Mouse (Mus musculus) hindbrain, embryonic 10.5 days (tissue): ENCODE results near the gene Barhl2. TPM values are rescaled to one million over a fixed set of nuclear protein-coding genes. Genes with fewer than 3 reads are reported as not detected.

ENCODE experiments used
- DNase-seq: peaks from one replicate; pipeline ENCODE4 v3.0.0-alpha.2; 2017; ENCODE audit warnings: low spot score
- H3K27ac ChIP-seq: fragments of 300-500 bp; sonication (generic); 2 replicates; pipeline ENCODE4 v1.5.1; 2016; ENCODE audit warnings: mild to moderate bottlenecking, moderate library complexity
- H3K27me3 ChIP-seq: fragments of 300-500 bp; sonication (generic); 2 replicates; pipeline ENCODE4 v1.6.1; 2016; ENCODE audit warnings: mild to moderate bottlenecking; ENCODE audit not compliant: poor library complexity, insufficient read depth, severe bottlenecking
- H3K36me3 ChIP-seq: fragments of 300-500 bp; sonication (generic); 2 replicates; pipeline ENCODE4 v1.6.1; 2016; ENCODE audit warnings: mild to moderate bottlenecking, moderate library complexity
- H3K4me1 ChIP-seq: fragments of 300-500 bp; sonication (generic); replicated peaks from 2 replicates; pipeline ENCODE4 v1.6.1; 2016; ENCODE audit warnings: mild to moderate bottlenecking
- H3K4me3 ChIP-seq: fragments of 300-500 bp; sonication (generic); 2 replicates; pipeline ENCODE4 v1.5.1; 2016; ENCODE audit warnings: mild to moderate bottlenecking, moderate library complexity
- H3K9me3 ChIP-seq: fragments of 300-500 bp; sonication (generic); 2 replicates; pipeline ENCODE4 v1.6.1; 2016; ENCODE audit warnings: mild to moderate bottlenecking, moderate library complexity
- WGBS: fragments of 180-500 bp; shearing (Covaris S2); methylation state at CpG from one replicate; pipeline ENCODE4 v1.1.7; 2016; 5-methylcytosine and 5-hydroxymethylcytosine counted together
- polyA plus RNA-seq: library from polyadenylated mRNA; unstranded; fragments of >200 nt; fragmentation: Nextera tagmentation; extraction: Ambion mirVana; gene quantifications from 2 replicates; pipeline ENCODE4 v1.2.1, GENCODE M21; 2016

Gene Barhl2
- 1.1 and 1.4 TPM in 2 replicates for polyA plus RNA-seq

- WGBS: under 1% methylated on average over 57 of the region's 57 CpGs
- Histone ChIP-seq H3K4me1 (peaks cover 45% of the 10 kb centered on the region), H3K27ac (peak within 1 kb of the TSS; percentile 50; the same call in 1 of the 2 replicates), H3K4me3 (peak within 1 kb of the TSS; percentile 60), H3K27me3 (peaks cover 100% of the 10 kb centered on the region), H3K9me3 (no peaks in the 10 kb centered on the region), H3K36me3 (no peaks in the 10 kb centered on the region)
- DNase-seq: peak; percentile 61
Measured at GRCm38 (mm10) chr5:106457986-106458476, at the start of gene Barhl2. TSS of gene Barhl2 (minus strand) at chr5:106458166.

- Histone ChIP-seq H3K4me1 (peaks cover 15% of the 10 kb centered on the region), H3K4me3 (no peak overlapping the region), H3K9me3 (no peaks in the 10 kb centered on the region), H3K36me3 (no peaks in the 10 kb centered on the region), H3K27ac (no peak overlapping the region), H3K27me3 (peaks cover 2% of the 10 kb centered on the region; the same call in 1 of the 2 replicates)
- DNase-seq: no peak
- WGBS: 91% methylated on average over 5 of the region's 5 CpGs
Measured at GRCm38 (mm10) chr5:106506061-106506460, 48.1 kb upstream of the Barhl2 start.

GRCm38 (mm10) chr5:106502684-106503545 is 44.9 kb upstream of the Barhl2 start:
- DNase-seq: peak; percentile 56
- no peak overlapping the region for H3K4me3 ChIP-seq
- 40% methylated on average over 12 of the region's 12 CpGs for WGBS

GRCm38 (mm10) chr5:106502271-106502670 is 44.3 kb upstream of the Barhl2 start:
- H3K27me3 ChIP-seq: no peaks in the 10 kb centered on the region
- H3K4me1 ChIP-seq: peaks cover 15% of the 10 kb centered on the region
- H3K36me3 ChIP-seq: no peaks in the 10 kb centered on the region
- no peaks in the 10 kb centered on the region for H3K9me3 ChIP-seq
- DNase-seq: no peak
- peak overlapping the region; percentile 79 for H3K27ac ChIP-seq
- no peak overlapping the region for H3K4me3 ChIP-seq
- WGBS: 70% methylated on average over 7 of the region's 7 CpGs

More at GRCm38 (mm10) chr5:106502684-106503545, 44.9 kb upstream of the Barhl2 start:
- Histone ChIP-seq H3K4me1 (peaks cover 15% of the 10 kb centered on the region), H3K27me3 (no peaks in the 10 kb centered on the region), H3K27ac (peak overlapping the region; percentile 79), H3K9me3 (no peaks in the 10 kb centered on the region), H3K36me3 (no peaks in the 10 kb centered on the region)

GRCm38 (mm10) chr5:106491771-106492170 is 33.8 kb upstream of the Barhl2 start:
- H3K4me1 ChIP-seq: peaks cover 29% of the 10 kb centered on the region
- no peak for DNase-seq
- H3K27me3 ChIP-seq: no peaks in the 10 kb centered on the region; the same call in 1 of the 2 replicates
- WGBS: 55% methylated on average over 8 of the region's 8 CpGs
- H3K36me3 ChIP-seq: no peaks in the 10 kb centered on the region
- no peak overlapping the region for H3K4me3 ChIP-seq
- H3K9me3 ChIP-seq: no peaks in the 10 kb centered on the region
- no peak overlapping the region for H3K27ac ChIP-seq

- DNase-seq: no peak
- H3K27me3 ChIP-seq: peaks cover 97% of the 10 kb centered on the region
- 4% methylated on average over 10 of the region's 10 CpGs for WGBS
- H3K9me3 ChIP-seq: no peaks in the 10 kb centered on the region
- H3K4me3 ChIP-seq: no peak overlapping the region
- no peak overlapping the region for H3K27ac ChIP-seq
- peaks cover 16% of the 10 kb centered on the region; the same call in 1 of the 2 replicates for H3K4me1 ChIP-seq
- H3K36me3 ChIP-seq: no peaks in the 10 kb centered on the region
Measured at GRCm38 (mm10) chr5:106472105-106472500, 14.1 kb upstream of the Barhl2 start.

- H3K27ac ChIP-seq: no peak overlapping the region
- no peak overlapping the region for H3K4me3 ChIP-seq
- 14% methylated on average over 13 of the region's 13 CpGs for WGBS
Measured at GRCm38 (mm10) chr5:106471235-106472104, 13.5 kb upstream of the Barhl2 start.

GRCm38 (mm10) chr5:106465129-106465790 is 7.3 kb upstream of the Barhl2 start:
- under 1% methylated on average over 31 of the region's 31 CpGs for WGBS
- DNase-seq: peak; percentile 37
- Histone ChIP-seq H3K9me3 (no peaks in the 10 kb centered on the region), H3K27ac (no peak overlapping the region), H3K27me3 (peaks cover 100% of the 10 kb centered on the region), H3K36me3 (no peaks in the 10 kb centered on the region), H3K4me3 (peak overlapping the region; percentile 2; the same call in 1 of the 2 replicates), H3K4me1 (peaks cover 46% of the 10 kb centered on the region)

More at GRCm38 (mm10) chr5:106471235-106472104, 13.5 kb upstream of the Barhl2 start:
- Histone ChIP-seq H3K36me3 (no peaks in the 10 kb centered on the region), H3K27me3 (peaks cover 100% of the 10 kb centered on the region), H3K9me3 (no peaks in the 10 kb centered on the region), H3K4me1 (peaks cover 20% of the 10 kb centered on the region; the same call in 1 of the 2 replicates)
- DNase-seq: no peak

- WGBS: 1% methylated on average over 24 of the region's 24 CpGs
- no peak overlapping the region for H3K4me3 ChIP-seq
- H3K27me3 ChIP-seq: peaks cover 100% of the 10 kb centered on the region
- H3K4me1 ChIP-seq: peaks cover 46% of the 10 kb centered on the region
- H3K27ac ChIP-seq: no peak overlapping the region
- DNase-seq: peak; percentile 45
- H3K9me3 ChIP-seq: no peaks in the 10 kb centered on the region
- no peaks in the 10 kb centered on the region for H3K36me3 ChIP-seq
Measured at GRCm38 (mm10) chr5:106464336-106465128, 6.6 kb upstream of the Barhl2 start.

GRCm38 (mm10) chr5:106463661-106464191 is 5.8 kb upstream of the Barhl2 start:
- WGBS: under 1% methylated on average over 25 of the region's 25 CpGs
- DNase-seq: peak; percentile 61
- Histone ChIP-seq H3K4me1 (peaks cover 50% of the 10 kb centered on the region), H3K27me3 (peaks cover 100% of the 10 kb centered on the region), H3K27ac (no peak overlapping the region), H3K4me3 (peak overlapping the region; percentile 23; the same call in 1 of the 2 replicates), H3K9me3 (no peaks in the 10 kb centered on the region), H3K36me3 (no peaks in the 10 kb centered on the region)

- H3K27ac ChIP-seq: no peak overlapping the region
- H3K4me1 ChIP-seq: peaks cover 63% of the 10 kb centered on the region
- H3K27me3 ChIP-seq: peaks cover 100% of the 10 kb centered on the region
- no peaks in the 10 kb centered on the region for H3K36me3 ChIP-seq
- H3K4me3 ChIP-seq: no peak overlapping the region
- 0% methylated on average over 4 of the region's 4 CpGs for WGBS
- no peaks in the 10 kb centered on the region for H3K9me3 ChIP-seq
- DNase-seq: peak; percentile 67
Measured at GRCm38 (mm10) chr5:106461913-106462312, 3.9 kb upstream of the Barhl2 start.
